Mouse (Mus musculus): ENCODE data around the gene Trpm4.

The Trpm4 gene

GRCm38 (mm10) chr7:45346905-45347304 is 13.3 kb upstream of the Trpm4 start:
- no peak for DNase-seq

DNA sequence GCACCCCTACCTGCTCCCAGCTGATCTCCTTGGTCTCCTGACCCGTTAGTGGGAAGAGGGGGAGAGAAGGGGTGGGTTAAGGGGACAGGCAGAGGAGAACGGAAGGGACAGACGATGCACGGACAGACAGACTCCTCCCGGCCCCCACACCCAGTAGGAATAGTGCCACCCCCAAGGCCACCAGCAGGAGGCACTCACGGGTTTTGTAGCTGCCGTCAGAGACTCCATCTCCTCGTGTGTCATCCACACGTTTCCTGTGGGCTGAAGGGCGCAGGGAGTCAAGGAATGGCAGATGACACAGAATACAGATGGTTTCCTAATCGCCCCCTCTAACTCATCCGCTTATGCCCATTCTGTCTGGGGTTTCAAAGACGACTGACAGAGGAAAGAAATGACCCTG is 10.0 kb upstream of the Trpm4 start:
- no peak for DNase-seq

GRCm38 (mm10) chr7:45342081-45342480 is 8.5 kb upstream of the Trpm4 start:
- no peak for DNase-seq

GRCm38 (mm10) chr7:45341303-45341702 is 7.7 kb upstream of the Trpm4 start:
- peak; percentile 67 to 85 for DNase-seq

DNA sequence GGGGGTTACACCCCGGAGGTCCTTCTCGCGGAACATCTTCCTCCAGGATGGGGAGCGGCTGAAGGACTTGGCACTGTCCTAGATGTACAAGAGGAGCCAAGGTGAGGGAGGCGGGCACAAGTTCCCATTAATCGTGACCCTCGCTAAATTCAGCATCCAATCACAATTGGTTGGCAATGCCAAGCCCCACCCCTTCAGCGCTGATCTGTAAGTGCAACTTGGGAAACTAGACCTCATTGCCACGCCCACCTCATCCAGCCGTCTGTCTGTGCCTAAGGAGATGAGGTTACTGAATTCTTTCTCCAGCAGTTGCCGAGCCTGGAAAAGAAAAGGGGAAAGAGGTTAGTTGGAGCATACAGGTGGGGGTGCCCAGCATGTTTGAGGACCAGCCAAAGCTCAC is 7.1 kb upstream of the Trpm4 start:
- peak; percentile 43 to 62 for DNase-seq

DNA sequence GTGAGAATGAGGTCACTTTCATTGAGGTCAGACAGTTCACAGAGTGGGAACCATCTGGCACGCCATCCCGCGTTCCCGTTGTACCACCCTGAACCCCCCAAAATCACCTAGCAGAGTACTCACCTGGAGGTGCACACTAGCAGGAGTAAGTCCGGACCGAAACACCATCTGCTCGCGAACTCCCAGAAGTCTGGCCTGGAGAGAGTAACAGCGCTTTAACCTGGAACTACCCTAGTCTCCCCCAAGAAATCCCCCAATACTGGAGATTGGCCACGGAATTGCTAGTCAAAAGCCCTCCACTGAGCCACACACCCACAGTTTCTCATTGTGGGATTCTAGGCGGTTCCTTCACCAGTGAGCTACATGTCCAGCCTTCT is 6.5 kb upstream of the Trpm4 start:
- no peak for DNase-seq

DNA sequence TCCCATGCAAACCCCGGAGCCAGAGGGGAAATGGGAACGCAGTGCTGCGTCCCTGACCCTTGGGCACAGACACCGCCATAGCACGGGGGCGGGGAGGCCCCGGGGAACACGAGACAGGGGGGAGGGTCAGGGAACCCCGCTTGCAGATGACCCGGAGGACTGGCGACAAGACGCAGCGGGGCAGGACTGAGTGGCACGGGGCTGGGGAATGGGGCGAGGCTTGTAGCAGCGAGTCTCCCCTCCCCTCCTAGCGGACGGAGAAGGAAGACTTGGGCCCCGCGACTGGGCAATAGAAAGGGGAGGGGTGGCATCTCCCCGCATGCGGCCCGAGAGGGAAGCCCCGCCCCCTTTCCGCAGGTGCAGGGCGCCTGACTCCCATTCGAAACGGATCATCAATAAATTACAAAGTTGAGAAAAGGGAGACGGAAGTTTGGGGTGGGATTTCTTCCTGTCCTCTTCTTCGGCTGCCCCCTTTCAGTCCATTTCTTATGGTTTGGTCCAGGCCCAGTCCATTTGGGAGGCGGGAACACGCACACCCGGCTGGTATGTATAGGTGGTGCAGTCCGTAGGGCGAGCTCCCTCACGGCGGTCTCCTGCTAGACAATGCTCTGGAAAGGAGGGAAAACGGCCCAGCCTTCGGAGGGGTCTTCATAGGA is 6.0 kb upstream of the Trpm4 start:
- peak; percentile 49 to 67 for DNase-seq

GRCm38 (mm10) chr7:45338161-45338911 is 4.8 kb upstream of the Trpm4 start:
- DNase-seq = peak; percentile 37 to 67

- DNase-seq = no peak
Observed at GRCm38 (mm10) chr7:45337469-45337868, 3.9 kb upstream of the Trpm4 start.

DNA sequence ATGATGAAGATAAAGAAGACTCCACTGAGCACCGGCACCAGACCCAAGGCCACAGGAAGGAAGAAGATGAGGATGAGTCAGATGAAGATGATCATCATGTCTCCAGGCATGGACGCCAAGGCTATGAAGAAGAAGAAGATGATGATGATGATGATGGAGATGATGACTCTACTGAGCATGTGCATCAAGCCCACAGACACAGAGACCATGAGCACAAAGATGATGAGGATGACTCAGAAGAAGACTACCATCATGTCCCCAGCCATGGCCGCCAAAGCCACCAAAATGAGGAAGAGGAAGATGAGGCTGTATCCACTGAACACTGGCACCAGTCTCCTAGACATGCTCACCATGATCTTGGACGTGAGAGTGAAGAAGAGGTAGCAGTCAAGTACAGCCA is 2.7 kb upstream of the Trpm4 start:
- DNase-seq = no peak

- DNase-seq = no peak
Observed at GRCm38 (mm10) chr7:45335056-45335455, 1.5 kb upstream of the Trpm4 start, which contains the start of gene Hrc. Gene Hrc, plus strand, starts transcription at chr7:45335290.

DNA sequence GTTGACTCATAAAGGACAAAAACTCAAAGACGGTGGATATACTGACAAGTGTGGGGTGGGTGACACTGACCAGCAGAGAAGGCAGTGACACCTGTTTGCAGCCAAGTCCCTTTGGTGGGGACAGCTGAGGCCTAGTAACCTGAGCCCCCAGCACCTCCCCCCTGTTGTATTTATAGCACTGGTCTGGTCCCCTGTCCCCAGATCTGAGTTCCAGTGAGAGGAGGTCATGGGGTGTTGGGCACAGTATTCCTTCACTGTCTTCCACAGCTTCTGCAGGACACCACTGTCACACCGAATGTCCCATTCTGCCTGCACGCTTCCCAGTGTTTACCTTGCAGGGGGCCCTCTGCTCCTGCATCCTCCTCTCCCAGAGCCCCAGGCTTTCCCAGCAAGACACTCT is 1.0 kb upstream of the Trpm4 start:
- no peak for DNase-seq

DNA sequence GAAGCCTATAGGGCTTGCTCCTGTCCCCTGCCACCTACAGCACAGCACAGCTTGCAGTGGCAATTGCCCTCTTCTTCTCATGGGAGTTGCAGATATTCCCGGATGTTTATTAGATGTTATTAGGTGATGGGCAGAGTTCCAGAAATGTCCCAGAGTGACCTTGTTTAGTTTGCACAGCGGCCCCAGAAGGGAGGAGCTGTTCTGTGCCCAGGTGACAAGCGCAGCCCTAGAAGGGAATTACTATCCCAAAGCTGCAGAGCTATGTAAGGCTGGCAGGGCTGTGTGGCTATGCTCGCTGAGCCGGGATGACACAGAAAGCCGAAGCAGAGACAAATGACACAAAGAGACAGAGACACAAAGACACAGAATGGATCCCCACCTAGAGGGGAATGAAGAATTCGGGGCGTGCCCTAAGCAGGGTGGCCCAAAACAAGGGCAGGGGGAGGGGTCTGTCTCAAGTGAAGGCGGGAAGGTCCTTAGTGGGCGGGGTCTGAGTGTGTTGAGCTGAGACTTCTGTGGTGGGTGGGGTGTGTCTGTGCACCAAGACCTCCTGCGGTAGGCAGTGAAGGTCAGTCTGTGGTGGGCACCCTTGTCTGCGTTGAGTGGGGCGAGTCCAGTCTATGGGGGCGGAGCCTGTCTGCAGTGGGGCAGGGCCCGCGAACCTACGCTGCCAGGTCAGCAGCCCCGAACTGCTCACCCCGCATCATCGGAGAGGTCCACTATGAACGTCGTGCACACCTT is 725 bp downstream of the Trpm4 start:
- peak; percentile 60 to 66 for DNase-seq

DNA sequence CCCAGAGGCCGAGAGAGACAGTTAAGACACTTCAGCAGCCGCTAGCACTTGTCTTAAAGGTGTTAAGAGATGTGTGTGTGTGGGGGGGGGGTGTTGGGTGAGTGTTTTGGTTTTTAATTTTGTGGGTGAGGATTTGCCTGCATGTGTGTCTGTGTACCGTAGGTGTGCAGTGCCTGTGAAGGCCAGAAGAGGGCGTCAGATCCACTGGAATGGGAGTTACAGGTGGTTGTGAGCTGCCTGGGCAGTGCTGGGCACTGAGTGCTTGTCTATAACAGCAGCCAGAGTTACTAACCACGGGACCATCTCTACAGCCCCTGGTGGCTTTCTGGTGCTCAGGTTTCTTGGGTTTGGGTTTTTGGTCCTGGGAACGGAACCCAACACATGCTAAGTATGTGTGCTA is 2.1 kb downstream of the Trpm4 start:
- no peak for DNase-seq

DNA sequence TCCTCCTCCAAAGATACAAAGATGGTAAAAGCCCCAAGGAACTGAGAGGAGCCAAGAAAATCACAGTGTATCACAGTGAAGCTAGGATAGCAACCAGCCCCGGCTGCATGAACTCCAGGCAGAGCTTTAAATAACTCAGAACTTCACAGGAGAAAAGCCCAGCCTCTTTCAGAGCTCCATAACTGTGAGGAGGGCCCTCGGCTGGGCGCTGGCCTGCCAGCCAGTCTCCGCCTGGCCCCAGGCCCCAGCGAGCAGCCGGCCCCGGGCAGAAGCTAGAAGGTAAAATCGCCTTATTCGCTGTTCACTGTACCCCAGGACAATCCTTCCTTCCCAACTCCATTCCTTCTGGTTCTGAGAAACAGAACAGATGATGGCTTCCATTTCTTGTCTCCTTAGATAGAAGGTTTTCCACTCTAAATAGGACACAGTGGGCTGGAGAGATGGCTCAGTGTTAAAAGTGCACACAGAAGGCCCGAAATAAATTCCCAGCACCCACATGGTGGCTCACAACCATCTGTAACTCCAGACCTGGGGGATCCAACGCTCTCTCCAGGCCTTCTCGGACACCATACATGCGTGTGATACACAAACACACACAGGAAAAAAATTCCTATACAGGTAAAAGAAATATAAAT is 4.6 kb downstream of the Trpm4 start:
- DNase-seq = no peak

DNA sequence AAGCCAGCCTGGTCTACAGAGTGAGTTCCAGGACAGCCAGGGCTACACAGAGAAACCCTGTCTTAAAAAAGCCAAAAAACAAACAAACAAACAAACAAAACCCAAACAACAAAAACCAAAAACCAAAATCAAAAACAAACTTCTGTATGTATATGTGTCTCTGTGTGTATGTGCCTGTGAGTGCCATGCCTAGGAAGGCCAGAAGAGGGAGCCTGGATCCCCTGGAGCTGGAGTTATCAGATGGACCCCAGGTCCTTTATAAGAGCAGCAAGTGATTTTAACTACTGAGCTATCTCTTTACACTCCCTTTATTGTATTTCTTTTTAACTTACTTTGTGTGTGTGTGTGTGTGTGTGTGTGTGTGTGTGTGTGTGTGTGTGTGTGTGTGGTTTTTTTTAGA is 7.8 kb downstream of the Trpm4 start:
- no peak for DNase-seq

DNA sequence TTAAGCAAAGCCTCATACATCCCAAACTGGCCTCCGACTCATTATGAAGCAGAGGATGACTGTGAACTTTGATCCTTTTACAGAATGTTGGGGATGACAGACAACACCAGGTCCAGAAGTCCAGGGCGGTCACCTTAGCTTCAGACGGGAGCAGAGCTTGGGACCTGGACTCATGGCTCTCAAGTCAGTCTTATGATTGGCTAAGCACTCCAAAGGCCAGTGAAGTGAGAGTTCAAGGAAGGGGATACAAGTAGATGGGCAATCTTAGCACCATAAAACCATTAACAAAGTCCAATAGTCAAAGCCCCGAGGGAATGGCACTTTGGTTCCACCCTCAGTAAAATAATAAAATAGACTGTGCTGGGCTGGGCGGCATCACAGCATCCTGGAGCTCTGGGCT is 10.5 kb downstream of the Trpm4 start:
- no peak for DNase-seq

- no peak for DNase-seq
Observed at GRCm38 (mm10) chr7:45322245-45322644, 11.3 kb downstream of the Trpm4 start.

DNA sequence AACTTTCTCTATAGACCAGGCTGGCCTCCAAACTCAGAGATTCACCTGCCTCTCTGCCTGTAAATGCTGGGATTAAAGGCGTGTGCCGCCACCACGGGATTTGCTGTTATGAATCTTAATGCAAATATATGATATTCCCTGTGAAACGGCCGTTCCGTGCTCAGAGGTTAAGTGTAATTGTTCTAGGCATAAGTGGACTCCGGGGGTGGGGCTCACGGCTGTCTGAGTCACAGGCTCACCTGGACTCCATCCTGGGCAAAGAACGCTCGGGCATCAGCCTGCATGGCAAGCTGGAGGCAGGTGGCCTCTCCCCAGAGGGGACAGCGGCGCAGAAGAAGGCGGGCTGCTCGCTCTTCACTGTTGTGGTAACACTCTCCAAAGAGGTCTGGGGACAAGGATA is 17.0 kb downstream of the Trpm4 start:
- DNase-seq = no peak

- DNase-seq = peak; percentile 64 to 76
Observed at GRCm38 (mm10) chr7:45315182-45315701, 18.3 kb downstream of the Trpm4 start.

- no peak for DNase-seq
Observed at GRCm38 (mm10) chr7:45313495-45313894, 20.1 kb downstream of the Trpm4 start.

DNA sequence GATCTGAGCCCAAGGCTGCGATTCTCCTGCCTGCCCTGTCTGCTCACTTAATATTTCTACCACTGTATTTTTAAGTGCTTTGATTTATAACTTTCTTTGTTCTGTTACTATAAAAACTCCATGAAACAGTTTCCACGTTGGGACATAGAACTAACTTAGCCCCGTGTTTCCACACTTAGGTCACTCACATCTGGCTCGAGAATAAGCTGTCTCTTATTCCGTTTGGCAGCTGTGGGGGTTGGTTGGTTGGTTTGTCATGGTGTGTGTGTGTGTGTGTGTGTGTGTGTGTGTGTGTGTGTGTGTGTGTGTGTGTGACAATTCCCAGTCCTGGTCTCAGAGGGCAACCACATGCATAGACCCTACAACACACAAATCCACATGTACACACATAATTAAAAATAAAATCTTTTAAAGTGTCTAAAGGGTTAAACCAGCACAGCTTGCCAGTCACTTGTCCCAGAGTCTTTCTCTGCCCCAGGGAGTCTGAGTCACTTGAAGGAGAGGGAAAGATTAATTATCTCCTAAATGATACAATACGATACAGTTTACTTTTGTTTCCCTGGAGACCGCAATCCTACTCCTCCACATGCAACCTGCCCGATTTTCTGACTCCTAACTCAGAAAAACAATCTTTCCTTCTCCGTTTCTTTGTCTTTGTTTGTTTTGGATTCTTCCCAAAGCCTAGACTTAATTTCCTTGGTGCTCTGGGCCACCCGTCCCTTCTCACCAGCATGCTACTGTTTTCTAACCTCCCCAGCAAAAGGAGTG is 20.7 kb downstream of the Trpm4 start:
- no peak for DNase-seq

Data from kidney, postnatal 36 days (tissue).